Mouse (Mus musculus) spleen, postnatal 10 days (tissue): ENCODE data around the gene Slc39a5.
A peak's percentile ranks its signal among the peaks of the same experiment; 100 is the strongest.

ENCODE experiments used
- DNase-seq, 2 experiments: peaks; one replicate each; pipeline ENCODE4 v3.0.0; 2021 to 2022; ENCODE audit warnings: low spot score in 2 of 2

Slc39a5 gene

GRCm38 (mm10) chr10:128376455-128377211 lies 24.4 kb downstream of the Slc39a5 start, which contains the start of gene Ankrd52:
Gene Ankrd52, plus strand, starts transcription at chr10:128377115.
- peak; percentile 91 to 93 for DNase-seq

DNA sequence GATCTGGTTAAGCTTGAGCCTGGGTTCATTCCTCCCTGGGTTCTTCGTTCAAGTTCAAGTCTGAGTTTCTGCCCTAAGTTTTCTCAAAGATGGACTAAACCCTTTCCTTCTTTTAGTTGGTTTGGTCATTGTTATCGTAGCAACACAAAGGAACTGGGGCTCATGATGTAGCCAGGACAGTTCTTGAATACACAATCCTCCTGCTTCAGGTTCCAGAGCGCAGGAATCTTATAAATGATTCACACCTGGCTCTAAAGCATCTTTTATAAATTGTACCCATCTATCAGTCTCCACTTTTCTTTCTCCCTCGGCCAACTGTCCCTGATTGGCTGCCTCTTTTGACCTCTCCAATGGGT lies 25.0 kb downstream of the Slc39a5 start:
- DNase-seq, result no peak

DNA sequence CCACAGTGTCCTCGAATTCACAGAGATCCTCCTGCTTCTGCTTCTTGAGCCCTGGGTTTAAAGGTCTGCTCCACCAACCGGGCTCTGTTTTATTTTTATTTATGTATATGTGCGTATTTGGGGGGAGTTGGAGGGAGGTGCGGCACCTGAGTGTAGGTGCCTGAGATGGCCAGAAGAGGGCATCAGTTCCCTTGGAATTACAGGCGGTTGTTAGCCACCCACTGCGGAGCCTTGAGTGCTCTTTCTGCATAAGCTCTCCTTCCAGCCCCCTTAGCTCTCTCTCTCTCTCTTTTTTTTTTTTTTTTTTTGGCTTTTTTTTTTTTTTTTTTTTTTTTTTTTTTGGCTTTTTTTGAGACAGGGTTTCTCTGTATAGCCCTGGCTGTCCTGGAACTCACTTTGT lies 26.6 kb downstream of the Slc39a5 start:
- DNase-seq, result no peak

GRCm38 (mm10) chr10:128372989-128373748 lies 27.9 kb downstream of the Slc39a5 start:
- no peak for DNase-seq

GRCm38 (mm10) chr10:128372142-128372541 lies 28.9 kb downstream of the Slc39a5 start:
- DNase-seq, result no peak

- no peak for DNase-seq
Observed at GRCm38 (mm10) chr10:128370601-128371000, 30.4 kb downstream of the Slc39a5 start.

DNA sequence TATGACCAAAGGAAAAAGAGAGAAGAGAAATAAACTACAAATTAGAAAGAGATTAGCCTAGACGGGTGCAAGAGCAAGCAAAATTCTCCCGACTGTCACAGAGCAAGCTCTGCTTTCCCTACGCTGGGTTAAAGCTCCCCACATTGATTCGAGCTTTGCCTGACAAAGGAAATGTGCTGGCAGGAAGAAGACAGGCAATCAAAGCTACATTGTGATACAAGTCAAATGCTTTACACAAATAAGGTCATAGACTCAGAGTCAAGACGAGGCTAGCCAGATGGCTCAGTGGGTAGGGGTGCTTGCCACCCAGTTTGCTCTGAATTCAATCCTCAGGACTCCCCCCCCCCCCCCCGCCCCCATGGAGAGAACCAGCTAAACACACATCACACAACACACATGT lies 31.0 kb downstream of the Slc39a5 start:
- DNase-seq, result no peak

GRCm38 (mm10) chr10:128369599-128369998 lies 31.4 kb downstream of the Slc39a5 start:
- DNase-seq, result no peak

GRCm38 (mm10) chr10:128369218-128369543 lies 31.8 kb downstream of the Slc39a5 start:
- no peak for DNase-seq

- peak; percentile 86 to 89 for DNase-seq
Observed at GRCm38 (mm10) chr10:128368402-128369217, 32.4 kb downstream of the Slc39a5 start, which contains the start of gene Coq10a. Gene Coq10a, minus strand, starts transcription at chr10:128368997.

DNA sequence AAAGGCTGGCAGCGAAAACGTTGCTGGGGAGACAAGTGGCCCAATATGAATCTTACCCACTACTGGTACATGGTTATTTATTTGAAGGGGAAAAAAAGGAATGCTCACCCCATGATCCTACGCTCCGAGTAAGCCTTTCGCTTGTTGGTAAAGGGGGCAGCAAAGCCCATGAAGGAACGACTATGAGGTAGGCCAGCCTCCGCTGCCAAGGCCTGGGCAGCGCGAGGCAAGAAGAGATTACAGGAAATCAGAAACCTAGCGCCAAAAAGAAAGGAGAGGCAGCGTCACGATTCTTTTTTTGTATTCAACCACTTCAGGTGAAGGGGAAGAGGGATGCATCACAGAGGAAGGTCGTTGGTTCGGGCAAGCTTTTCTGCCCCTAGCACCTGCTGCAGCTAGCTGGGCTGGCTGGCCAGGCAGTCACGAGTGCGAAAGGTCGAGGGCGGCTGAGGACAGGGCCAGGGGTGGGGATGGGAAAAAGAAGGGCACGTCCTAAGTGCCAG lies 33.1 kb downstream of the Slc39a5 start:
- no peak for DNase-seq

GRCm38 (mm10) chr10:128362568-128362967 lies 38.5 kb downstream of the Slc39a5 start:
- DNase-seq, result no peak

- no peak for DNase-seq
Observed at GRCm38 (mm10) chr10:128361836-128362235, 39.2 kb downstream of the Slc39a5 start.

- no peak for DNase-seq
Observed at GRCm38 (mm10) chr10:128359226-128359625, 41.8 kb downstream of the Slc39a5 start.

- peak; percentile 45 to 77 for DNase-seq
Observed at GRCm38 (mm10) chr10:128358796-128359195, 42.2 kb downstream of the Slc39a5 start.

DNA sequence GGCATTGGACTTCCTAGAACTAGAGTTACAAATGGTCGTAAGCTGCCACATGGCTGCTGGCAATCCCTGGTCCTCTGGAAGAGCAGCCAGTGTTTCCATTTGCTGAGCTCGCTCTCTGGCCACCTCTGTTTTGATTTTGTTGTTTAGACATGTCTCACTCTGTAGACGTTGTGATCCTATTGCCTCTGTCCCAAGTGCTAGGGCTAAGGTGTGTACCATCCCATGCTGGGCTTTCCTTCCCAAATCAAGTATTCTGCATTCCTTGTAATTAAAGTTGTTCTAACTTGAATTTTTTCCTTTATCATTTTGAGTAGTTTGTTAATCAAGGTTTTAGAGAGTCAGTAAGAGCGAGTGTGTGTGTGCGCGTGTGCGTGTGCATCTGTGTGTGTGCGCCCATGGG lies 53.5 kb downstream of the Slc39a5 start:
- DNase-seq, result no peak
